Mouse (Mus musculus) embryonic facial prominence, embryonic 11.5 days (tissue): ENCODE results near the gene Pafah2. TPM values are rescaled to one million over a fixed set of nuclear protein-coding genes. Genes with fewer than 3 reads are reported as not detected.
"Not testable (repeated sequence)": the region's sequence is repeated elsewhere in the genome, so short reads cannot be mapped to it uniquely, and the experiment has no call there.

Experiments
- ATAC-seq: fragments of 200-750 bp; cut with Nextera tagmentation; replicated peaks from 2 replicates; pipeline ENCODE4 v1.8.0; 2017; ENCODE audit warnings: low read depth; ENCODE audit not compliant: insufficient number of reproducible peaks, low FRiP score, low TSS enrichment
- DNase-seq: peaks from one replicate; pipeline ENCODE4 v3.0.0-alpha.2; 2015; ENCODE audit warnings: low spot score
- H3K27ac ChIP-seq: fragments of 300-500 bp; sonication (generic); replicated peaks from 2 replicates; pipeline ENCODE4 v1.5.1; 2014; ENCODE audit warnings: mild to moderate bottlenecking, low read depth, low read length, control low read depth
- H3K27me3 ChIP-seq: fragments of 300-500 bp; sonication (generic); 2 replicates; pipeline ENCODE4 v1.6.1; 2014; ENCODE audit warnings: mild to moderate bottlenecking, low read length, moderate library complexity, mixed read lengths; ENCODE audit not compliant: control insufficient read depth, insufficient read depth
- H3K36me3 ChIP-seq: fragments of 300-500 bp; sonication (generic); replicated peaks from 2 replicates; pipeline ENCODE4 v1.6.1; 2014; ENCODE audit warnings: low read depth, mild to moderate bottlenecking, low read length, moderate library complexity, mixed read lengths; ENCODE audit not compliant: control insufficient read depth, insufficient read depth
- H3K4me1 ChIP-seq: fragments of 300-500 bp; sonication (generic); 2 replicates; pipeline ENCODE4 v1.6.1; 2014; ENCODE audit warnings: low read length, mixed read lengths; ENCODE audit not compliant: control insufficient read depth, insufficient read depth
- H3K4me2 ChIP-seq: fragments of 300-500 bp; sonication (generic); 2 replicates; pipeline ENCODE4 v1.6.1; 2014; ENCODE audit warnings: low read depth, mild to moderate bottlenecking, control low read depth, low read length, moderate library complexity
- H3K4me3 ChIP-seq: fragments of 300-500 bp; sonication (generic); 2 replicates; pipeline ENCODE4 v1.5.1; 2014; ENCODE audit warnings: low read depth, low read length, control low read depth
- H3K9ac ChIP-seq: fragments of 300-500 bp; sonication (generic); replicated peaks from 2 replicates; pipeline ENCODE4 v1.6.1; 2014; ENCODE audit warnings: mild to moderate bottlenecking, control low read depth, low read length
- H3K9me3 ChIP-seq: fragments of 300-500 bp; sonication (generic); replicated peaks from 2 replicates; pipeline ENCODE4 v1.6.1; 2016; ENCODE audit warnings: mild to moderate bottlenecking, low read length, inconsistent platforms, mixed read lengths; ENCODE audit not compliant: control insufficient read depth
- WGBS: fragments of 180-500 bp; shearing (Covaris S2); extraction: QIAGEN DNeasy Blood & Tissue Kit; methylation state at CpG from one replicate; pipeline ENCODE4 v1.1.7; 2014; 5-methylcytosine and 5-hydroxymethylcytosine counted together
- polyA plus RNA-seq: library from polyadenylated mRNA; unstranded; fragments of >200 nt; fragmentation: Nextera tagmentation; extraction: Ambion mirVana; gene quantifications from 2 replicates; pipeline ENCODE4 v1.2.1, GENCODE M21; 2014

The Pafah2 gene
- polyA plus RNA-seq, 1 experiment from 2014 or later: 9.4 TPM

- Histone ChIP-seq H3K36me3 (no peaks in the 10 kb centered on the region), H3K9ac (no peak overlapping the region), H3K4me2 (no peak overlapping the region), H3K27ac (no peak overlapping the region), H3K4me3 (no peak overlapping the region), H3K9me3 (no peaks in the 10 kb centered on the region), H3K4me1 (no peaks in the 10 kb centered on the region), H3K27me3 (no peaks in the 10 kb centered on the region)
- DNase-seq: no peak
- no peak for ATAC-seq
- 20% methylated on average over 10 of the region's 10 CpGs for WGBS
Measured at GRCm38 (mm10) chr4:134378089-134378615, 18.0 kb upstream of the Pafah2 start.

- Histone ChIP-seq H3K27ac (no peak overlapping the region), H3K4me1 (no peaks in the 10 kb centered on the region), H3K27me3 (no peaks in the 10 kb centered on the region), H3K4me3 (no peak overlapping the region), H3K4me2 (no peak overlapping the region), H3K36me3 (no peaks in the 10 kb centered on the region), H3K9ac (no peak overlapping the region), H3K9me3 (no peaks in the 10 kb centered on the region)
- ATAC-seq (no peak), DNase-seq (no peak)
- 87% methylated on average over 8 of the region's 8 CpGs for WGBS
Measured at GRCm38 (mm10) chr4:134379510-134379909, 16.6 kb upstream of the Pafah2 start.

GRCm38 (mm10) chr4:134383750-134384149, 12.4 kb upstream of the Pafah2 start, which contains the start of gene Extl1:
TSS of gene Extl1 (minus strand) at chr4:134383850.
- H3K9me3 ChIP-seq, H3K9ac ChIP-seq, H3K27me3 ChIP-seq, ATAC-seq, H3K4me2 ChIP-seq, DNase-seq, H3K4me1 ChIP-seq, H3K27ac ChIP-seq, H3K36me3 ChIP-seq, H3K4me3 ChIP-seq: not testable (repeated sequence)
- 88% methylated on average over 2 of the region's 6 CpGs for WGBS

GRCm38 (mm10) chr4:134387268-134387667, 8.9 kb upstream of the Pafah2 start:
- Histone ChIP-seq H3K27ac (no peak overlapping the region), H3K4me3 (no peak overlapping the region), H3K36me3 (no peaks in the 10 kb centered on the region), H3K4me1 (no peaks in the 10 kb centered on the region), H3K4me2 (no peak overlapping the region), H3K9me3 (no peaks in the 10 kb centered on the region), H3K9ac (no peak overlapping the region), H3K27me3 (no peaks in the 10 kb centered on the region)
- DNase-seq (no peak), ATAC-seq (no peak)
- 69% methylated on average over 6 of the region's 6 CpGs for WGBS

- ATAC-seq (no peak), DNase-seq (peak; percentile 80)
- no peaks in the 10 kb centered on the region for H3K36me3 ChIP-seq
- H3K9me3 ChIP-seq: no peaks in the 10 kb centered on the region
- H3K27ac ChIP-seq: no peak overlapping the region
- no peaks in the 10 kb centered on the region for H3K27me3 ChIP-seq
- H3K4me2 ChIP-seq: no peak overlapping the region
- no peaks in the 10 kb centered on the region for H3K4me1 ChIP-seq
- 7% methylated on average over 5 of the region's 5 CpGs for WGBS
- no peak overlapping the region for H3K4me3 ChIP-seq
- H3K9ac ChIP-seq: no peak overlapping the region
Measured at GRCm38 (mm10) chr4:134388397-134388796, 7.7 kb upstream of the Pafah2 start.

GRCm38 (mm10) chr4:134391636-134392035, 4.5 kb upstream of the Pafah2 start:
- no peaks in the 10 kb centered on the region for H3K9me3 ChIP-seq
- DNase-seq: no peak
- no peaks in the 10 kb centered on the region for H3K27me3 ChIP-seq
- H3K4me2 ChIP-seq: no peak overlapping the region
- H3K4me1 ChIP-seq: no peaks in the 10 kb centered on the region
- H3K4me3 ChIP-seq: no peak overlapping the region
- WGBS: 87% methylated on average over 1 of the region's 1 CpGs
- ATAC-seq: no peak
- H3K36me3 ChIP-seq: no peaks in the 10 kb centered on the region
- H3K27ac ChIP-seq: no peak overlapping the region
- H3K9ac ChIP-seq: no peak overlapping the region

- Histone ChIP-seq H3K9ac (no peak overlapping the region), H3K27me3 (no peaks in the 10 kb centered on the region), H3K36me3 (no peaks in the 10 kb centered on the region), H3K27ac (no peak overlapping the region), H3K4me1 (no peaks in the 10 kb centered on the region), H3K4me3 (no peak overlapping the region), H3K4me2 (no peak overlapping the region), H3K9me3 (no peaks in the 10 kb centered on the region)
- no peak for DNase-seq
- ATAC-seq: no peak
- WGBS: 20% methylated on average over 8 of the region's 8 CpGs
Measured at GRCm38 (mm10) chr4:134392595-134392994, 3.5 kb upstream of the Pafah2 start.

GRCm38 (mm10) chr4:134393026-134393425, 3.1 kb upstream of the Pafah2 start:
- H3K4me3 ChIP-seq: no peak overlapping the region
- no peak overlapping the region for H3K27ac ChIP-seq

More at GRCm38 (mm10) chr4:134393026-134393425, 3.1 kb upstream of the Pafah2 start:
- Histone ChIP-seq H3K9me3 (no peaks in the 10 kb centered on the region), H3K9ac (no peak overlapping the region), H3K4me2 (no peak overlapping the region), H3K36me3 (no peaks in the 10 kb centered on the region), H3K27me3 (no peaks in the 10 kb centered on the region), H3K4me1 (no peaks in the 10 kb centered on the region)
- ATAC-seq: no peak
- WGBS: 23% methylated on average over 12 of the region's 12 CpGs
- DNase-seq: no peak
